Mouse (Mus musculus): ENCODE measurements around the gene Hist2h3c2. TPM values are rescaled to one million over a fixed set of nuclear protein-coding genes. Genes with fewer than 3 reads are reported as not detected.
A peak's percentile ranks its signal among the peaks of the same experiment; 100 is the strongest.

Gene Hist2h3c2
- polyA plus RNA-seq, 2 experiments from 2014 or later = 0.56 to 2.5 TPM

DNA sequence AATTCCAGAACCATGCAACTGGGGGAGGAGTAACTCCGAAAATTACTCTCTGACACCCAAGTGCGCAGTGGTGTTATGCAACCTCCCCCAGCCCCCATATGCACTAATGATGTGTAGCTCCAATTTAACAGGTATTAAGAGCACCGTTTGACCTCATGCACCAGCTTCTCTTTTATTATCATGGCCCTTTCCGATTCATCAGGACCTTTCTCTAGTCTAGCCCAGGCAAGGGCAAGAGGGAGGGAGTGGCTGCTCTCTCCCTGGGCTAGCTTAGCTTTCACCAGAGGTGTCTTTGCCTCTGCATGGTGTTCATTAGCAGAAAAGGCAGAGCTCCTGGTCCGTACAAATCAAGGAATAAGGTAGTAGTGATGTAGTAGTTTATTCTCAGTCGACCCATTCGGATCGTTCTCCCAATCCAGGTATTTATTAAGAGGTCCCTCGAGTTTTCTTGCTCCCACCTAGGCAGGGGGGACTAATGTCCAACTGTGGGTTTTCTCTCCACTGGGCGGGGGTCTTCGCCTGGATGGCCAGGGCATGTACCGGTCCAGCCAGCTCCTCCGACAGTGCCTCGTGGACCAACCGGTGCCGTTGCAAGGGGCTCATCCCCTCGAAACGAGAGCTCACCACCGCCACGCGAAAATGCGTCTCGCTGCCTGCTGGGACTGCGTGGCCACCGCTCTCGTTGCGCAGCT is 42.3 kb downstream of the Hist2h3c2 start:
- ATAC-seq = no peak

DNA sequence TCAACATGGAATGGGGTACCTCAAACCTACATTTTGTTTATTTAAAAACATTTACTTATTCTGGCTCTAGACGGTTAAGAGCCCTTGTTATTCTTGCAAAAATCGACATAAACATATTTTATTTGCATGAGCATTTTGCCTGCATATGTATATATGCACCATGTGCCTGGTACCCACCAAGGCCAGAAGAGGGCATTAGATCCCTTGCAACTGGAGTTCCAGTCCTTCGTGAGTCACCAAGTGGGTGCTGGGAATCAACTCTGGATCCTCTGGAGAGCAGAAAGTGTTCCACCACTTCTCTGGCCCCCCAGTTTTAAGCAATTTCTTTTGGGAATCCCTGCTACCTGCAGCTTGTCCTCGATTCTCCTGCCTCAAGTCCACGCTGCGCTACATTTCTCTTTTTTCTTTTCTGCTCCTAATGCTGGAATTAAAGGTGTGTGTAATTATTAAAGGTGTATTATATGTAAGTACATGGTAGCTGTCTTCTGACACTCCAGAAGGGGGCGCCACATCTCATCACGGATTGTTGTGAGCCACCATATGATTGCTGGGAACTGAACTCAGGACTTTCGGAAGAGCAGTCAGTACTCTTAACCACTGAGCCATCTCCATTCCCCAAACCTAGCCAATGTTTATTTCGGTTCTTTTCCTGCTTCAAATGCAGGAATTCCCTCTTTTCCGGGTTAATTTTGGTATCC is 43.2 kb downstream of the Hist2h3c2 start:
- no peak for ATAC-seq

DNA sequence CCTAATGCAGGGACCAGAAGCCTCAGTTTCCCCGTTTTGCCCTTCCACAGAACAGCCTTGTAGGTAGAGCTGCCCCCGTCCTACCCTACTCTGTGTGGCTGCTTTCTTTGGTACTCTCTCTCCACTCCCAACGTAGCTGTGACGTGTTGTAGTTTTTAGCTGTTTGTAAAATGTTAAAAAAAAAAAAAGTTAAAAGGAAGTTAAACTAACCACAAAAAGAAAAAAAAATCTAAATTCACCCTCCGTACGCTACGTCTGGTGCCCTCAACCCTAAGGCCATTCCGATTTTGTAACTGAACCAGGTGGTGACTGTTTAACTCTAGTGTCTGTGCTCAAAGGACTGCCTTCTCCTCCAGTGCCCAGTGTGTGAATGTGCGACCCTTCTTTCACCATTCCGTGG is 44.0 kb downstream of the Hist2h3c2 start:
- peak; percentile 6 for ATAC-seq

DNA sequence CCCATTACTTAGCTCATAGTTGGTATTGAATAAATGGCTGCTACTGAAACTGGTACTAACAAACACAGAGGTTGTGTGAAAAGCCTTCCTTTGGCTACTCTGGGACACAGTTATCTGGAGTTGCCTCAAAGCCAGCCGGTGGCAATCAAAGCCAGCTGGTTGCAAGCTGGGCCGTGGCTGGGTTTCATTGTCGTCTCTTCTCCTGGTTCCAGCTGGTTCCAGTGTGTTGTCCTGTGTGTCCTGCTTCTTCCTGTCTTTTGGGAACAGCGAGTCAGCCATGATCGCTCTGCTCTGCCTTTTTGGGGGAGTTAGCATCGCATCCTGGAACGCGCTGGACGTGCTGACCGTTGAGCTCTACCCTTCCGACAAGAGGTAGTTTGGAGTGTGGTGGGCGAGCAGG is 46.0 kb downstream of the Hist2h3c2 start:
- ATAC-seq = no peak

Other genes with a start within 250 kb of the Hist2h3c2 start
- gene Plekho1, start 243.1 kb downstream of the Hist2h3c2 start, polyA plus RNA-seq (2017; shearing (Covaris generic)) = 10 to 100 TPM in 1 of 2 experiments, 1 to 10 TPM in 1; 7.5 to 12.8 TPM
- gene Vps45, start 180.7 kb downstream of the Hist2h3c2 start, polyA plus RNA-seq (2017; shearing (Covaris generic)) = 10 to 100 TPM; 18.8 to 22.7 TPM
- 10 to 100 TPM in 1 of 2 experiments, 1 to 10 TPM in 1; 8.0 to 12.0 TPM for gene Otud7b, start 134.6 kb downstream of the Hist2h3c2 start, polyA plus RNA-seq (2017; shearing (Covaris generic))
- gene Mtmr11, start 77.1 kb downstream of the Hist2h3c2 start, polyA plus RNA-seq (2017; shearing (Covaris generic)) = 1 to 10 TPM in 1 of 2 experiments, under 1 TPM in 1; 0.62 to 2.0 TPM
- 10 to 100 TPM; 65.6 to 75.0 TPM for gene Sf3b4, start 66.8 kb downstream of the Hist2h3c2 start, polyA plus RNA-seq (2017; shearing (Covaris generic))
- 1 to 10 TPM in 1 of 2 experiments, under 1 TPM in 1; 0.83 to 1.9 TPM for gene Sv2a, start 58.0 kb downstream of the Hist2h3c2 start, polyA plus RNA-seq (2017; shearing (Covaris generic))
- gene Bola1, start 19.4 kb downstream of the Hist2h3c2 start, polyA plus RNA-seq (2017; shearing (Covaris generic)) = 10 to 100 TPM; 31.4 to 31.8 TPM
- 1 to 10 TPM in 1 of 2 experiments, not detected in 1; 1.3 TPM for gene Hist2h2ab, start 19.3 kb downstream of the Hist2h3c2 start, polyA plus RNA-seq (2017; shearing (Covaris generic))
- gene Hist2h2ac, start 18.2 kb downstream of the Hist2h3c2 start, polyA plus RNA-seq (2017; shearing (Covaris generic)) = 10 to 100 TPM in 1 of 2 experiments, 1 to 10 TPM in 1; 5.3 to 11.8 TPM
- 1 to 10 TPM; 1.5 to 3.3 TPM for gene Hist2h2be, start 18.0 kb downstream of the Hist2h3c2 start, polyA plus RNA-seq (2017; shearing (Covaris generic))
- gene Hist2h2aa2, start 1.1 kb upstream of the Hist2h3c2 start, polyA plus RNA-seq (2017; shearing (Covaris generic)) = 10 to 100 TPM in 1 of 2 experiments, not detected in 1; 86.9 TPM
- 10 to 100 TPM in 1 of 2 experiments, not detected in 1; 46.6 TPM for gene Hist2h2aa1, start 6.4 kb upstream of the Hist2h3c2 start, polyA plus RNA-seq (2017; shearing (Covaris generic))
- not detected for gene Hist2h3c1, start 7.6 kb upstream of the Hist2h3c2 start, polyA plus RNA-seq (2017; shearing (Covaris generic))
- gene Hist2h4, start 24.2 kb upstream of the Hist2h3c2 start, polyA plus RNA-seq (2017; shearing (Covaris generic)) = 1 to 10 TPM; 1.9 to 2.2 TPM
- gene Hist2h3b, start 29.5 kb upstream of the Hist2h3c2 start, polyA plus RNA-seq (2017; shearing (Covaris generic)) = 10 to 100 TPM; 23.4 to 32.3 TPM
- gene Hist2h2bb, start 30.6 kb upstream of the Hist2h3c2 start, polyA plus RNA-seq (2017; shearing (Covaris generic)) = 10 to 100 TPM in 1 of 2 experiments, 1 to 10 TPM in 1; 5.2 to 11.1 TPM
- not detected for gene Fcgr1, start 54.8 kb upstream of the Hist2h3c2 start, polyA plus RNA-seq (2017; shearing (Covaris generic))
- under 1 TPM in 1 of 2 experiments, not detected in 1; 0.32 TPM for gene BC107364, start 213.2 kb upstream of the Hist2h3c2 start, polyA plus RNA-seq (2017; shearing (Covaris generic))

Measured in activated CD4-positive, CD25-positive, alpha-beta regulatory T cell, adult 4 months (primary cell).